Mouse (Mus musculus): ENCODE measurements around the gene Gramd2.

- TF ChIP-seq CTCF (IDR thresholded peaks at IDR 0.05; ENCODE audit: low read depth) (no peak), EP300 (IDR thresholded peaks at IDR 0.05; ENCODE audit: low read depth) (no peak)
Measured at GRCm38 (mm10) chr9:59751966-59752365, 72.0 kb downstream of the Gramd2 start.

Measured in liver, embryonic 14.5 days (tissue).